Mouse (Mus musculus) retina, embryonic 14.5 days (tissue): ENCODE measurements at regions not wholly inside any gene's neighbourhood (a gene's known extent, or its start where the extent isn't known, plus 50 kb on each side); places are given as distances from the start of the nearest gene placed in this dataset.

Experiments used
- DNase-seq: peaks from one replicate; pipeline ENCODE4 v3.0.0-alpha.2; 2015; ENCODE audit warnings: low spot score

GRCm38 (mm10) chr5:119215364-119215763 is 455.1 kb upstream of the Tbx3 start:
- DNase-seq: peak; percentile 52

- DNase-seq: no peak
Observed at GRCm38 (mm10) chr5:119216146-119216545, 454.3 kb upstream of the Tbx3 start.

- DNase-seq: no peak
Observed at GRCm38 (mm10) chr5:119217077-119217476, 453.4 kb upstream of the Tbx3 start.

- DNase-seq: no peak
Observed at GRCm38 (mm10) chr5:119228691-119229090, 441.8 kb upstream of the Tbx3 start.

- DNase-seq: no peak
Observed at GRCm38 (mm10) chr5:119232941-119233340, 437.5 kb upstream of the Tbx3 start.

- DNase-seq: no peak
Observed at GRCm38 (mm10) chr5:119235884-119236283, 434.6 kb upstream of the Tbx3 start.

GRCm38 (mm10) chr5:119246824-119247223 is 423.6 kb upstream of the Tbx3 start:
- DNase-seq: no peak

GRCm38 (mm10) chr5:119248626-119249025 is 421.8 kb upstream of the Tbx3 start:
- DNase-seq: no peak

- DNase-seq: no peak
Observed at GRCm38 (mm10) chr5:119249124-119249718, 421.2 kb upstream of the Tbx3 start.

- no peak for DNase-seq
Observed at GRCm38 (mm10) chr5:119251311-119252047, 419.0 kb upstream of the Tbx3 start.

- DNase-seq: peak; percentile 41
Observed at GRCm38 (mm10) chr5:119257374-119258120, 412.9 kb upstream of the Tbx3 start.

GRCm38 (mm10) chr5:119258831-119259230 is 411.6 kb upstream of the Tbx3 start:
- no peak for DNase-seq

- DNase-seq: no peak
Observed at GRCm38 (mm10) chr5:119265149-119265890, 405.1 kb upstream of the Tbx3 start.

GRCm38 (mm10) chr5:119271234-119271852 is 399.1 kb upstream of the Tbx3 start:
- DNase-seq: no peak

GRCm38 (mm10) chr5:119273203-119273602 is 397.3 kb upstream of the Tbx3 start:
- no peak for DNase-seq

GRCm38 (mm10) chr5:119273615-119274014 is 396.9 kb upstream of the Tbx3 start:
- DNase-seq: no peak

GRCm38 (mm10) chr5:119274817-119275494 is 395.5 kb upstream of the Tbx3 start:
- no peak for DNase-seq

- no peak for DNase-seq
Observed at GRCm38 (mm10) chr5:119280146-119280545, 390.3 kb upstream of the Tbx3 start.

- DNase-seq: no peak
Observed at GRCm38 (mm10) chr5:119289808-119290207, 380.7 kb upstream of the Tbx3 start.

- no peak for DNase-seq
Observed at GRCm38 (mm10) chr5:119292323-119292722, 378.1 kb upstream of the Tbx3 start.

GRCm38 (mm10) chr5:119292889-119293288 is 377.6 kb upstream of the Tbx3 start:
- DNase-seq: no peak
